Mouse (Mus musculus): Measurements from ENCODE around the gene Btbd17. TPM values are rescaled to one million over a fixed set of nuclear protein-coding genes. Genes with fewer than 3 reads are reported as not detected.
A peak's percentile ranks its signal among the peaks of the same experiment; 100 is the strongest.

Btbd17 gene
- polyA plus RNA-seq, 1 experiment from 2014 or later: not detected

- Histone ChIP-seq H3K27me3 (ENCODE audit: insufficient read depth, low read length) (peaks cover 87% of the 10 kb centered on the region), H3K27ac (ENCODE audit: low read depth) (no peak overlapping the region), H3K9me3 (ENCODE audit: low read length) (no peaks in the 10 kb centered on the region), H3K9ac (replicated peaks) (no peak overlapping the region), H3K4me1 (ENCODE audit: insufficient read depth) (peaks cover 16% of the 10 kb centered on the region), H3K36me3 (replicated peaks; ENCODE audit: insufficient read depth, low read length) (no peaks in the 10 kb centered on the region), H3K4me3 (ENCODE audit: low read depth, low read length) (no peak overlapping the region), H3K4me2 (ENCODE audit: low read depth, low read length) (peak overlapping the region; percentile 23; the same call in 1 of the 2 replicates)
- ATAC-seq (peak; percentile 62), DNase-seq (peak; percentile 86)
- WGBS (ENCODE audit: insufficient replicate concordance): 9% methylated on average over 30 of the region's 30 CpGs
- TF ChIP-seq EP300 (IDR thresholded peaks at IDR 0.05; ENCODE audit: low read depth) (no peak), CTCF (IDR thresholded peaks at IDR 0.05; ENCODE audit: low read depth) (peak; percentile 94)
Measured at GRCm38 (mm10) chr11:114789061-114789714, 6.6 kb downstream of the Btbd17 start.

GRCm38 (mm10) chr11:114787611-114788010, 8.1 kb downstream of the Btbd17 start:
- Histone ChIP-seq H3K4me1 (ENCODE audit: insufficient read depth) (peaks cover 13% of the 10 kb centered on the region; the same call in 1 of the 2 replicates), H3K9me3 (ENCODE audit: low read length) (no peaks in the 10 kb centered on the region), H3K4me3 (ENCODE audit: low read depth, low read length) (no peak overlapping the region), H3K4me2 (ENCODE audit: low read depth, low read length) (no peak overlapping the region), H3K27ac (ENCODE audit: low read depth) (no peak overlapping the region), H3K9ac (replicated peaks) (no peak overlapping the region), H3K36me3 (replicated peaks; ENCODE audit: insufficient read depth, low read length) (no peaks in the 10 kb centered on the region), H3K27me3 (ENCODE audit: insufficient read depth, low read length) (peaks cover 74% of the 10 kb centered on the region)
- no peak for TF ChIP-seq CTCF (IDR thresholded peaks at IDR 0.05; ENCODE audit: low read depth)
- no peak for TF ChIP-seq EP300 (IDR thresholded peaks at IDR 0.05; ENCODE audit: low read depth)
- ATAC-seq (no peak), DNase-seq (no peak)
- WGBS (ENCODE audit: insufficient replicate concordance): 79% methylated on average over 3 of the region's 3 CpGs

- TF ChIP-seq CTCF (IDR thresholded peaks at IDR 0.05; ENCODE audit: low read depth): no peak
- TF ChIP-seq EP300 (IDR thresholded peaks at IDR 0.05; ENCODE audit: low read depth): no peak
- DNase-seq (no peak), ATAC-seq (no peak)
- no peaks in the 10 kb centered on the region for H3K9me3 ChIP-seq (ENCODE audit: low read length)
- WGBS (ENCODE audit: insufficient replicate concordance): 2% methylated on average over 43 of the region's 43 CpGs
- no peak overlapping the region for H3K4me2 ChIP-seq (ENCODE audit: low read depth, low read length)
- H3K36me3 ChIP-seq (replicated peaks; ENCODE audit: insufficient read depth, low read length): no peaks in the 10 kb centered on the region
- H3K9ac ChIP-seq (replicated peaks): no peak overlapping the region
- H3K4me1 ChIP-seq (ENCODE audit: insufficient read depth): peaks cover 7% of the 10 kb centered on the region; the same call in 1 of the 2 replicates
- H3K27ac ChIP-seq (ENCODE audit: low read depth): no peak overlapping the region
- no peak overlapping the region for H3K4me3 ChIP-seq (ENCODE audit: low read depth, low read length)
- H3K27me3 ChIP-seq (ENCODE audit: insufficient read depth, low read length): peaks cover 61% of the 10 kb centered on the region
Measured at GRCm38 (mm10) chr11:114786326-114786725, 9.4 kb downstream of the Btbd17 start.

GRCm38 (mm10) chr11:114785892-114786291, 9.9 kb downstream of the Btbd17 start:
- H3K9ac ChIP-seq (replicated peaks): no peak overlapping the region
- H3K36me3 ChIP-seq (replicated peaks; ENCODE audit: insufficient read depth, low read length): no peaks in the 10 kb centered on the region

GRCm38 (mm10) chr11:114780076-114780475, 15.7 kb downstream of the Btbd17 start:
- Histone ChIP-seq H3K9me3 (ENCODE audit: low read length) (no peaks in the 10 kb centered on the region), H3K36me3 (replicated peaks; ENCODE audit: insufficient read depth, low read length) (no peaks in the 10 kb centered on the region), H3K4me2 (ENCODE audit: low read depth, low read length) (no peak overlapping the region), H3K4me3 (ENCODE audit: low read depth, low read length) (no peak overlapping the region), H3K27me3 (ENCODE audit: insufficient read depth, low read length) (0 out of 2 replicates have a peak, but pooled peaks cover 6% of the 10 kb centered on the region), H3K4me1 (ENCODE audit: insufficient read depth) (no peaks in the 10 kb centered on the region), H3K9ac (replicated peaks) (no peak overlapping the region), H3K27ac (ENCODE audit: low read depth) (no peak overlapping the region)
- DNase-seq (no peak), ATAC-seq (no peak)
- no peak for TF ChIP-seq EP300 (IDR thresholded peaks at IDR 0.05; ENCODE audit: low read depth)
- no peak for TF ChIP-seq CTCF (IDR thresholded peaks at IDR 0.05; ENCODE audit: low read depth)
- 32% methylated on average over 9 of the region's 9 CpGs for WGBS (ENCODE audit: insufficient replicate concordance)

More at GRCm38 (mm10) chr11:114785892-114786291, 9.9 kb downstream of the Btbd17 start:
- WGBS (ENCODE audit: insufficient replicate concordance): 38% methylated on average over 10 of the region's 10 CpGs
- no peak overlapping the region for H3K27ac ChIP-seq (ENCODE audit: low read depth)
- no peak for DNase-seq
- H3K9me3 ChIP-seq (ENCODE audit: low read length): no peaks in the 10 kb centered on the region
- no peak for TF ChIP-seq CTCF (IDR thresholded peaks at IDR 0.05; ENCODE audit: low read depth)
- no peak for TF ChIP-seq EP300 (IDR thresholded peaks at IDR 0.05; ENCODE audit: low read depth)
- H3K4me3 ChIP-seq (ENCODE audit: low read depth, low read length): no peak overlapping the region
- H3K27me3 ChIP-seq (ENCODE audit: insufficient read depth, low read length): peaks cover 56% of the 10 kb centered on the region
- H3K4me2 ChIP-seq (ENCODE audit: low read depth, low read length): no peak overlapping the region
- no peak for ATAC-seq
- peaks cover 7% of the 10 kb centered on the region; the same call in 1 of the 2 replicates for H3K4me1 ChIP-seq (ENCODE audit: insufficient read depth)

GRCm38 (mm10) chr11:114771896-114772295, 23.8 kb downstream of the Btbd17 start:
- Histone ChIP-seq H3K4me3 (ENCODE audit: low read depth, low read length) (no peak overlapping the region), H3K4me1 (ENCODE audit: insufficient read depth) (no peaks in the 10 kb centered on the region), H3K36me3 (replicated peaks; ENCODE audit: insufficient read depth, low read length) (no peaks in the 10 kb centered on the region), H3K27me3 (ENCODE audit: insufficient read depth, low read length) (0 out of 2 replicates have a peak, but pooled peaks cover 4% of the 10 kb centered on the region), H3K9me3 (ENCODE audit: low read length) (no peaks in the 10 kb centered on the region), H3K27ac (ENCODE audit: low read depth) (no peak overlapping the region), H3K9ac (replicated peaks) (no peak overlapping the region), H3K4me2 (ENCODE audit: low read depth, low read length) (no peak overlapping the region)
- DNase-seq (no peak), ATAC-seq (no peak)
- TF ChIP-seq CTCF (IDR thresholded peaks at IDR 0.05; ENCODE audit: low read depth) (no peak), EP300 (IDR thresholded peaks at IDR 0.05; ENCODE audit: low read depth) (no peak)
- WGBS (ENCODE audit: insufficient replicate concordance): 64% methylated on average over 2 of the region's 2 CpGs
